Mouse (Mus musculus) thymus, adult 2 months (tissue): Measurements from ENCODE around the gene Slc28a2.
"Not testable (repeated sequence)": the region's sequence is repeated elsewhere in the genome, so short reads cannot be mapped to it uniquely, and the experiment has no call there.

Source experiments
- CTCF ChIP-seq: fragments of 200-500 bp; IDR thresholded peaks from 2 replicates; pipeline ENCODE4 v1.5.1; 2012; ENCODE audit warnings: mild to moderate bottlenecking, control low read depth, low read length, moderate library complexity, borderline replicate concordance; ENCODE audit not compliant: control insufficient read depth, poor library complexity, insufficient read depth; ENCODE audit errors: extremely low read depth
- POLR2A ChIP-seq: fragments of 200-500 bp; IDR thresholded peaks from 2 replicates; pipeline ENCODE4 v1.6.1; 2012; ENCODE audit warnings: mild to moderate bottlenecking, low read length, control low read depth, moderate library complexity; ENCODE audit not compliant: control insufficient read depth, poor library complexity, insufficient read depth; ENCODE audit errors: extremely low read depth

DNA sequence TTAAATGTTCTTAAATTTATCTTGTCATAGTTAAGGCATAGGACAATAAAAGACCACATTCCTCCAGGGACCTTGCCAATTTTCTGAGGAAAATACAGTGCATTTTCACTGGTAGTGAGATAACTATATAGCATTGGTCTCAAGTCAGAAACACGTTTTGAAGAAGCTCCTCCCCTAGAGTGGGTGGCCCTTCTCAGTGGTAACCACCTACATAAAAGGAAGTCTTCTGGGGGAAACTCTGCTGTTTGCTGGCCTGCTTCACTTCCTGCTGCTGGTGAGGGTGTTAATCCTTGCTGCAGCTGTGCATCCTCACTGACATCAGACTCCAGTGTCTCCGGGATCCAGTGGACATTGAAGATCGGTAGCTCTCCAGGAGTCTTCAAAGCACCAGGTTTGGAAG lies 14.2 kb downstream of the Slc28a2 start:
- not testable (repeated sequence) for TF ChIP-seq CTCF, POLR2A
